Mouse (Mus musculus): ENCODE data around the gene Rhog. TPM values are rescaled to one million over a fixed set of nuclear protein-coding genes. Genes with fewer than 3 reads are reported as not detected.

Rhog gene
- polyA plus RNA-seq, 2 experiments = 31.4 to 53.4 TPM

DNA sequence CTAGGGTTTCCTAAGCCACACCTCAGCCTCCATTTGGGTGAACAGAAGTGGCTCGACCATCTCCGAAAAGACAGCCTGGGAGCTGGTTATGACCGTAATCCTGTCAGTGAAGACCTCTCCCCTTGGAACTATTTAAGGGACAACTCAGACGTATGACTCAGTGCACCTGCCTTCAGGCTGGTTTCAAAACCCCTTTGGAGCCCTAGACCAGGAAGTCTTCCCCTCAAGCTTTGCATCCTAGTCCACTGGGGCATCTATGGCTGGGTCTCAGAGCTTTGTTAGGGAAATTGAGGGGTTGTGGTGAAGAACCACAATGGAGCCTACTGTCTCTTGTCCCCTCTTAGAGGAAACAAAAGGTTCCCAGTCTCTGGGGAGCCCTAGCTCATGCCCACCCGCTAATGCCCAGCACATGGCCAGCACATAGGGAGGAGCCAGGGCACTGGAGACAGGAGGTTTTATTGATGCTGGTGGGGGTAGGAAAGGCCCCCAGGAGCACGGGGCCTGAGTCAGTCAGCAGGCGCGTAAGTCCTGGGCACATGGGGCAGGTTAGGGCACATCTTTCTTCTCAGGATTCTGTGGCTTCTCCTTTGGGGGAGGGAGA lies 17.1 kb downstream of the Rhog start:
- Histone ChIP-seq H3K4me1 (replicated peaks; ENCODE audit: control insufficient read depth in 2 of 2, insufficient read depth in 2 of 2, low read length in 1 of 2) (peaks cover 8 to 17% of the 10 kb centered on the region in 2 experiments), H3K4me2 (ENCODE audit: low read depth) (no peak overlapping the region), H3K9ac (replicated peaks) (no peak overlapping the region), H3K36me3 (replicated peaks; ENCODE audit: control insufficient read depth, insufficient read depth, low read depth) (peaks cover 35% of the 10 kb centered on the region), H3K4me3 (ENCODE audit: insufficient read depth in 1 of 2, low read depth in 2 of 2, low read length in 2 of 2) (no peak overlapping the region), H3K27me3 (ENCODE audit: control insufficient read depth, insufficient read depth, low read length) (no peaks in the 10 kb centered on the region), H3K9me3 (ENCODE audit: control insufficient read depth, low read length) (no peaks in the 10 kb centered on the region), H3K27ac (no peak overlapping the region)
- WGBS (ENCODE audit: insufficient replicate concordance) = 72% methylated on average over 8 of the region's 8 CpGs
- TF ChIP-seq CTCF (IDR thresholded peaks at IDR 0.05; ENCODE audit: low read depth) (no peak), EP300 (IDR thresholded peaks at IDR 0.05; ENCODE audit: low read depth) (no peak)
- no peak for DNase-seq (ENCODE audit: low read depth in 3 of 3, low spot score in 3 of 3)
- no peak for ATAC-seq (ENCODE audit: insufficient read depth)

DNA sequence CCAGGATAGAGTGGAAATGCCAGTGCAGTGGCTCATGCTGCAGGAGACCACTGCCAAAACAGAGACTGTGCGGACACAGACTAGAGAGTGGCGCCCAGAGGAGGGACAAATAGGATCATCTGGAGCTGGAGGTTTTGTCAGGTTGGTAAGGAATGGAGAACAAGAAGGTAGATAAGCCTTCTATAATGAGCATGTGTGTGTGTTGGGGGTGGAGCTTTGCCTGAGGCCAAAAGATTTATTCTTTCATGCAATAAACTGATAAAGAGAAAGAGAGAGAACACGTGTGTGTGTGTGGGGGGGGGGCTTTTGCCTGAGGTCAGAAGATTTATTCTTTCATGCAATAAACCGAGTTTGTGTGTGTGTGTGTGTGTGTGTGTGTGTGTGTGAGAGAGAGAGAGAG lies 22.8 kb downstream of the Rhog start:
- H3K4me3 ChIP-seq (ENCODE audit: insufficient read depth in 1 of 2, low read depth in 2 of 2, low read length in 2 of 2) = no peak overlapping the region
- no peak for DNase-seq (ENCODE audit: low read depth in 3 of 3, low spot score in 3 of 3)
- TF ChIP-seq EP300 (IDR thresholded peaks at IDR 0.05; ENCODE audit: low read depth) (no peak), CTCF (IDR thresholded peaks at IDR 0.05; ENCODE audit: low read depth) (no peak)
- H3K27me3 ChIP-seq (ENCODE audit: control insufficient read depth, insufficient read depth, low read length) = no peaks in the 10 kb centered on the region
- H3K9me3 ChIP-seq (ENCODE audit: control insufficient read depth, low read length) = no peaks in the 10 kb centered on the region
- no peak overlapping the region for H3K9ac ChIP-seq (replicated peaks)
- 0 out of 4 replicates have a peak, but pooled peaks cover 0 to 2% of the 10 kb centered on the region in 2 experiments for H3K4me1 ChIP-seq (replicated peaks; ENCODE audit: control insufficient read depth in 2 of 2, insufficient read depth in 2 of 2, low read length in 1 of 2)
- H3K27ac ChIP-seq = no peak overlapping the region
- 44% methylated on average over 4 of the region's 4 CpGs for WGBS (ENCODE audit: insufficient replicate concordance)
- H3K36me3 ChIP-seq (replicated peaks; ENCODE audit: control insufficient read depth, insufficient read depth, low read depth) = peaks cover 6% of the 10 kb centered on the region
- ATAC-seq (ENCODE audit: insufficient read depth) = no peak
- no peak overlapping the region for H3K4me2 ChIP-seq (ENCODE audit: low read depth)

DNA sequence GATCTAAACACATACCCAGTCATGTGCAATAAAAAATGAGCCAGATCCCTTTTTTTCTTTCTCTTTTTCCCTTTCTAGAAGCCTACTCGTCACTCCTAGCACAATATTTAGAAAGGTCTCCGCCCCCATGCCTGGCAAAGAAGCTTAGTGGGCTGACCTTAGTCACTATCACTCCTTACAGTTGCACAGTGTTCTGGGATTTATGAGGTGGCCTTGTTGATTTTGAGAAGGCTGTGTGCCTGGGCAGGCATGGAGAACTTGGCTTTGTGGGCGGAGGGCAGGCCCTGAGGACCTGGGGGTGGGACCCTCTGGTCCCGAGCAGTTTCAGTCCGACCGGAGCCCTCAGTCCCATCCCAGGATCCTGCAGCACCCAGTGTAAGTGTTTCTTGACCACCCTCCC lies 26.0 kb downstream of the Rhog start:
- DNase-seq (ENCODE audit: low read depth in 3 of 3, low spot score in 3 of 3) = no peak
- WGBS (ENCODE audit: insufficient replicate concordance) = 75% methylated on average over 6 of the region's 6 CpGs
- Histone ChIP-seq H3K9ac (replicated peaks) (no peak overlapping the region), H3K4me3 (ENCODE audit: insufficient read depth in 1 of 2, low read depth in 2 of 2, low read length in 2 of 2) (no peak overlapping the region), H3K36me3 (replicated peaks; ENCODE audit: control insufficient read depth, insufficient read depth, low read depth) (no peaks in the 10 kb centered on the region), H3K27me3 (ENCODE audit: control insufficient read depth, insufficient read depth, low read length) (no peaks in the 10 kb centered on the region), H3K27ac (no peak overlapping the region), H3K9me3 (ENCODE audit: control insufficient read depth, low read length) (no peaks in the 10 kb centered on the region), H3K4me2 (ENCODE audit: low read depth) (no peak overlapping the region), H3K4me1 (replicated peaks; ENCODE audit: control insufficient read depth in 2 of 2, insufficient read depth in 2 of 2, low read length in 1 of 2) (0 out of 4 replicates have a peak, but pooled peaks cover 0 to 2% of the 10 kb centered on the region in 2 experiments)
- TF ChIP-seq EP300 (IDR thresholded peaks at IDR 0.05; ENCODE audit: low read depth) = no peak
- TF ChIP-seq CTCF (IDR thresholded peaks at IDR 0.05; ENCODE audit: low read depth) = no peak
- no peak for ATAC-seq (ENCODE audit: insufficient read depth)

DNA sequence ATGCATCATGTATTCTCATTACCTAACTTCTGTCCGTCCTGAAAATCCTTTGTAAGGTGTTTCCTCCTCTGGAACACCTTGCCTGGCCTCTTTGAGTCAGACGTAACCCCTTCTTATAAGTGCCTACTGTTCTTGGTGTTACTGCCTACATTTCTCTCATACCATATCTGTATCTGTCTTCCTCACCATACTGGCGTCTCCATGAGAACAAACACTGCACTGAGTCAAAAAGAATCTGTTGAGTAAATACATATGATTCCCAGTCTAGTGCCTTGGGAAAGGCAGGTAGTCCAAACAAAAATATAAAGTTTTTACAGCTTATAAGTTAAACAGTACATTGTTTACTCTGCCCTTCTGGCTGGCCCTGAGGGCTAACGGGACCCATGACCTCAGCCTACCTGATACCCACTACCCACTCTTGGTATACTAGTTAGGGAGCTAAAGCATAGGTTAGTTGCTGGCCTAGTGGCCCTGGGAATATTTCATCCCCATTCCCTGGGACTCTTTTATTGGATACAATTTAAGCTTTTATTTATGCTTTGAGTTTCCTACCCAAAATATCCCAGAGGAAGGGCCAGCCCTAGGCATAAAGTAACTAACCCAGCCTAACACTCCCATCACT lies 27.7 kb downstream of the Rhog start:
- WGBS (ENCODE audit: insufficient replicate concordance) = 73% methylated on average over 4 of the region's 4 CpGs
- H3K27me3 ChIP-seq (ENCODE audit: control insufficient read depth, insufficient read depth, low read length) = no peaks in the 10 kb centered on the region
- DNase-seq (ENCODE audit: low read depth in 3 of 3, low spot score in 3 of 3) (no peak), ATAC-seq (ENCODE audit: insufficient read depth) (no peak)
- peaks cover 0 to 3% of the 10 kb centered on the region in 2 experiments; a peak in 1 of 4 replicates for H3K4me1 ChIP-seq (replicated peaks; ENCODE audit: control insufficient read depth in 2 of 2, insufficient read depth in 2 of 2, low read length in 1 of 2)
- no peak overlapping the region for H3K27ac ChIP-seq
- H3K4me3 ChIP-seq (ENCODE audit: insufficient read depth in 1 of 2, low read depth in 2 of 2, low read length in 2 of 2) = no peak overlapping the region
- no peak overlapping the region for H3K9ac ChIP-seq (replicated peaks)
- TF ChIP-seq CTCF (IDR thresholded peaks at IDR 0.05; ENCODE audit: low read depth) (no peak), EP300 (IDR thresholded peaks at IDR 0.05; ENCODE audit: low read depth) (no peak)
- no peaks in the 10 kb centered on the region for H3K36me3 ChIP-seq (replicated peaks; ENCODE audit: control insufficient read depth, insufficient read depth, low read depth)
- no peaks in the 10 kb centered on the region for H3K9me3 ChIP-seq (ENCODE audit: control insufficient read depth, low read length)
- H3K4me2 ChIP-seq (ENCODE audit: low read depth) = no peak overlapping the region

DNA sequence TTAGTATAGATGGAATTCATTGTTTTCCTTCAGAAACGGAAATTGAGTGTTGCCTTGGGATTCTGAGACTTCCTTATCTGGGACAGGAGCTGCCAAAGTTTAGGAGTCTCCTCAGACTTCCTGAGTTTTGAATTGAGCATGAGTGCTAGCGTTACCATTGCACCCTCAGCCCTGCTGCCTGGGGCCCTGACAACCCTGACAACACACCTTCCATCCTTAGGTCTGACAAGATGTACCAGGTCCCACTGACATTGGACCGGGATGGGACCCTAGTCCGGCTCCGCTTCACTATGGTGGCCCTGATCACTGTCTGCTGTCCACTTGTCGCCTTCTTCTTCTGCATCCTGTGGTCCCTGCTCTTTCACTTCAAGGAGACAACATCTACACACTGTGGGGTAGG lies 29.8 kb downstream of the Rhog start:
- ATAC-seq (ENCODE audit: insufficient read depth) (no peak), DNase-seq (ENCODE audit: low read depth in 3 of 3, low spot score in 3 of 3) (no peak)
- Histone ChIP-seq H3K9me3 (ENCODE audit: control insufficient read depth, low read length) (no peaks in the 10 kb centered on the region), H3K4me1 (replicated peaks; ENCODE audit: control insufficient read depth in 2 of 2, insufficient read depth in 2 of 2, low read length in 1 of 2) (peaks cover 0 to 2% of the 10 kb centered on the region in 2 experiments; a peak in 1 of 4 replicates), H3K36me3 (replicated peaks; ENCODE audit: control insufficient read depth, insufficient read depth, low read depth) (no peaks in the 10 kb centered on the region), H3K27ac (no peak overlapping the region), H3K9ac (replicated peaks) (no peak overlapping the region), H3K27me3 (ENCODE audit: control insufficient read depth, insufficient read depth, low read length) (no peaks in the 10 kb centered on the region), H3K4me2 (ENCODE audit: low read depth) (no peak overlapping the region), H3K4me3 (ENCODE audit: insufficient read depth in 1 of 2, low read depth in 2 of 2, low read length in 2 of 2) (no peak overlapping the region)
- no peak for TF ChIP-seq CTCF (IDR thresholded peaks at IDR 0.05; ENCODE audit: low read depth)
- no peak for TF ChIP-seq EP300 (IDR thresholded peaks at IDR 0.05; ENCODE audit: low read depth)
- 78% methylated on average over 6 of the region's 6 CpGs for WGBS (ENCODE audit: insufficient replicate concordance)
